Mouse (Mus musculus) kidney, adult 2 months (tissue): ENCODE measurements around the gene Gfm1. TPM values are rescaled to one million over a fixed set of nuclear protein-coding genes. Genes with fewer than 3 reads are reported as not detected.

ENCODE experiments used
- DNase-seq: peaks from one replicate; pipeline ENCODE4 v3.0.0; 2021
- H3K27ac ChIP-seq: fragments of 200-500 bp; 2 replicates; pipeline ENCODE4 v1.5.1; 2012; ENCODE audit warnings: low read depth, low read length, control low read depth, inconsistent platforms; ENCODE audit not compliant: insufficient read depth
- H3K27me3 ChIP-seq: fragments of 200-500 bp; replicated peaks from 2 replicates; pipeline ENCODE4 v1.6.1; 2012; ENCODE audit warnings: mild to moderate bottlenecking, moderate library complexity, low read length, inconsistent platforms; ENCODE audit not compliant: control insufficient read depth, insufficient read depth
- H3K36me3 ChIP-seq: fragments of 200-500 bp; 2 replicates; pipeline ENCODE4 v1.6.1; 2012; ENCODE audit warnings: mild to moderate bottlenecking, moderate library complexity, low read length, inconsistent platforms; ENCODE audit not compliant: control insufficient read depth, insufficient read depth
- H3K4me1 ChIP-seq: fragments of 200-500 bp; 2 replicates; pipeline ENCODE4 v1.6.1; 2011; ENCODE audit warnings: low read length; ENCODE audit not compliant: control insufficient read depth, insufficient read depth
- H3K4me3 ChIP-seq: fragments of 200-500 bp; 2 replicates; pipeline ENCODE4 v1.5.1; 2011; ENCODE audit warnings: mild to moderate bottlenecking, low read depth, low read length, control low read depth; ENCODE audit not compliant: insufficient read depth
- CTCF ChIP-seq: fragments of 200-500 bp; conservative IDR thresholded peaks from 2 replicates; pipeline ENCODE4 v1.5.1; 2011; ENCODE audit warnings: low read depth, mild to moderate bottlenecking, control low read depth, low read length, moderate library complexity, mixed read lengths; ENCODE audit not compliant: insufficient read depth, insufficient read length
- POLR2A ChIP-seq: fragments of 200-500 bp; IDR thresholded peaks from one replicate; pipeline ENCODE4 v1.6.1; 2011; ENCODE audit warnings: low read depth, low read length, control low read depth
- WGBS: fragments of 180-500 bp; shearing (Covaris S2); methylation state at CpG from one replicate; pipeline ENCODE4 v1.1.7; 2018; 5-methylcytosine and 5-hydroxymethylcytosine counted together
- polyA plus RNA-seq: library from polyadenylated mRNA; depleted of rRNA; stranded (reverse); fragments of >200 nt; gene quantifications from 2 replicates; pipeline ENCODE4 v1.2.3, GENCODE M21; 2012; rRNA removed

The Gfm1 gene
- polyA plus RNA-seq, 1 experiment: 55.0 TPM

DNA sequence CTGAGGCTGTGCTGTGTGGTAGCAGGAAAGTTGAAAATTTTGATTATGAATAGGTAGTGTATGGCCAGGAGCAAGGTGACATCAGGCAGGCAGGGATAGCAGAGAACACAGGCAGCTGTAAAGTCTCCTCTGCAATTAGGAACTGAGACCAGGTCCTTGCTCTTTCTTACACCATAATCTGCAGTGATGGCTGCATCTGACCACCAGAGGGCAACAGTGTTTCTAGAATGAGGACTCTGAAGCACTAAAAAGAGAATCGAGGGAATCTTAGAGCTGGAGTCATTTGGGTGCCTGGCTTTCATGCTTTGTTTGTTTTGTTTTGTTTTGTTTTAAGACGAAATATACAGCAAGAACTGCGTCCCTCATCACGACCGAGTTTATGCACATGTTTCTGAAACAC, 82.9 kb downstream of the Gfm1 start:
- H3K27ac ChIP-seq: no peak overlapping the region

DNA sequence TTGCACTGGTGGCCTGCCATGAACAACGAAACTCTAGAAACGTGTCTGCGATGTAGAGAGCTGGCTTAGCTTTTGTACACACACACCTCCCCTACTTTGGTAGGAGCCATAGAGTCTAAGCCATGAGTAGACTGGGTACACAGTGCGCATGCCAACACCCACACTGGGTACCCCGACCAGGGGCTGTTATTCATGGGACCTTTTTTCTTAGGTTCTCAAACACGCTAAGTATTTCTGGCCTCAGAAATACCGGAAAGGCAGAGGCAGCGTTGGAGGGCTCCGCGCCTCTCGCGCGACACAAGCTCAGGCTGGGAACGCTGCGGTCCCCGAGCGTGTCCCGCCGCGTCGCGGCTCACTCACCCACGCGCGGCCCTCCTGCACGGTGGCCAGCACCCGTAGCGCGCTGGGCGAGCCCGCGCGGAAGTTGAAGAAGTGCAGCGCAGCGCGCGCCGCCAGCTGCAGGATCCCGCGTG, 84.9 kb downstream of the Gfm1 start:
- no peak for DNase-seq
- no peaks in the 10 kb centered on the region for H3K36me3 ChIP-seq
- no peak overlapping the region for H3K27ac ChIP-seq
- TF ChIP-seq CTCF: no peak
- TF ChIP-seq POLR2A: no peak
- peak overlapping the region; percentile 50 for H3K4me3 ChIP-seq
- no peaks in the 10 kb centered on the region for H3K4me1 ChIP-seq
- no peaks in the 10 kb centered on the region for H3K27me3 ChIP-seq
- WGBS: 5% methylated on average over 40 of the region's 40 CpGs

More for the DNA sequence above, 82.9 kb downstream of the Gfm1 start:
- TF ChIP-seq CTCF (peak; percentile 63), POLR2A (no peak)
- Histone ChIP-seq H3K4me1 (no peaks in the 10 kb centered on the region), H3K27me3 (no peaks in the 10 kb centered on the region), H3K36me3 (no peaks in the 10 kb centered on the region), H3K4me3 (no peak overlapping the region)
- DNase-seq: peak; percentile 80
- 2% methylated on average over 5 of the region's 5 CpGs for WGBS

- Histone ChIP-seq H3K36me3 (no peaks in the 10 kb centered on the region), H3K4me1 (no peaks in the 10 kb centered on the region), H3K27ac (no peak within 1 kb of the TSS), H3K4me3 (peak within 1 kb of the TSS; percentile 50), H3K27me3 (no peaks in the 10 kb centered on the region)
- no peak for TF ChIP-seq POLR2A
- TF ChIP-seq CTCF: no peak
- WGBS: 1% methylated on average over 38 of the region's 38 CpGs
- DNase-seq: peak; percentile 5
Measured at GRCm38 (mm10) chr3:67515274-67515801, 85.4 kb downstream of the Gfm1 start, which contains the start of gene Rarres1. TSS of gene Rarres1 (minus strand) at chr3:67515523.

- H3K27me3 ChIP-seq: no peaks in the 10 kb centered on the region
- 85% methylated on average over 5 of the region's 5 CpGs for WGBS
- TF ChIP-seq POLR2A: no peak
- TF ChIP-seq CTCF: no peak
Measured at GRCm38 (mm10) chr3:67520568-67521143, 90.8 kb downstream of the Gfm1 start.

DNA sequence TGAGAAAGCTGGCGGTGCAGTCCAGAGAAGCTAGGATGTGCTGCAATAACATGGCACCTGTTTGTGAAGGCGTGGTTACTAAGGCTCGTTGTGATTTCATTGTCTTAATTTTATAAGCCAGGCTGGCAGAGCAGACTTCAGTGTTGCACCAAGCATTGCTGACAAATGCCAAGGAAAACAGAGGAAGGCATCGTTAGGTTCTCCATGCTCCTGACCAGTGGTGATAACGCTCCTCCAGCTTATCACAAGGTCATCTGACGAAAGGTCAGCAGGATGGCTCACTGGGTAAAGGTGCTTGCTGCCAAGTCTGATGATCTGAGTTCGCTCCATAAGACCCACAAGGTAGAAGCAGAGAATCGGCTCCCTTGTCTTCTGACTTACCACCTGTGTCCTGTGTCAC, 92.8 kb downstream of the Gfm1 start:
- Histone ChIP-seq H3K27me3 (no peaks in the 10 kb centered on the region), H3K36me3 (no peaks in the 10 kb centered on the region), H3K4me1 (no peaks in the 10 kb centered on the region), H3K4me3 (no peak overlapping the region), H3K27ac (no peak overlapping the region)
- no peak for DNase-seq
- WGBS: 84% methylated on average over 8 of the region's 8 CpGs
- TF ChIP-seq CTCF (no peak), POLR2A (no peak)

More at GRCm38 (mm10) chr3:67520568-67521143, 90.8 kb downstream of the Gfm1 start:
- no peak for DNase-seq
- Histone ChIP-seq H3K4me1 (no peaks in the 10 kb centered on the region), H3K36me3 (no peaks in the 10 kb centered on the region), H3K4me3 (no peak overlapping the region), H3K27ac (no peak overlapping the region)

DNA sequence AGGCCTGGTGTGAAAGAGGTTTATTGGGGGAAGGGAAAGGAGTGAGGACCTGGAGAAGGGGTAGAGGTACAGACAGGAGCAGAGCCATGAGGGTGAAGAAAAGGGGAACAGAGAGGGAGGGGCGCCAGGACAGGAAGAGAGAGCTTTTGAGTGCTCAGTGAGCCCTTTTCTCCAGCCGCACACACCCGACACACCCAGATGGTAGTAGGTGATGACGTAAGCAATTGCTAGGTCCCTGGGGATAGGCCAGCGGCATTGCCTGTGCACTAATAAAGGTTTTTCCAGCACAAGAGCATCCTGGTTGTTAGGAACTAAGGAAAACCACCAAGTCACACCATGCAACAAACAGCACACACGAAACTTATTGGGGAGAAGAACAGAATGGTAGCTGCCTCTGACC, 94.9 kb downstream of the Gfm1 start:
- Histone ChIP-seq H3K4me1 (no peaks in the 10 kb centered on the region), H3K36me3 (no peaks in the 10 kb centered on the region), H3K27me3 (no peaks in the 10 kb centered on the region), H3K4me3 (no peak overlapping the region), H3K27ac (no peak overlapping the region)
- TF ChIP-seq POLR2A (no peak), CTCF (no peak)
- WGBS: 80% methylated on average over 6 of the region's 6 CpGs
- DNase-seq: no peak

Other genes with a start within 250 kb of the Gfm1 start
- 0.11 and 1.6 TPM in 2 replicates for gene Mlf1, start 56.0 kb upstream of the Gfm1 start, polyA plus RNA-seq
- not detected in 2 replicates for gene Gm17402, start 54.9 kb upstream of the Gfm1 start, polyA plus RNA-seq
- gene Lxn, start 33.8 kb downstream of the Gfm1 start, polyA plus RNA-seq: 25.7 and 34.1 TPM in 2 replicates
- gene Rarres1, start 85.4 kb downstream of the Gfm1 start, polyA plus RNA-seq: 1.7 and 2.5 TPM in 2 replicates
- gene Mfsd1, start 152.6 kb downstream of the Gfm1 start, polyA plus RNA-seq: 191 and 214 TPM in 2 replicates